Mouse (Mus musculus): ENCODE data around the gene Dlgap4.

Dlgap4 gene

GRCm38 (mm10) chr2:156617536-156617935 is 4.0 kb downstream of the Dlgap4 start:
- DNase-seq (ENCODE audit: low read depth, low spot score): peak; percentile 37

- no peak for DNase-seq (ENCODE audit: low read depth, low spot score)
Measured at GRCm38 (mm10) chr2:156620874-156621273, 7.4 kb downstream of the Dlgap4 start.

DNA sequence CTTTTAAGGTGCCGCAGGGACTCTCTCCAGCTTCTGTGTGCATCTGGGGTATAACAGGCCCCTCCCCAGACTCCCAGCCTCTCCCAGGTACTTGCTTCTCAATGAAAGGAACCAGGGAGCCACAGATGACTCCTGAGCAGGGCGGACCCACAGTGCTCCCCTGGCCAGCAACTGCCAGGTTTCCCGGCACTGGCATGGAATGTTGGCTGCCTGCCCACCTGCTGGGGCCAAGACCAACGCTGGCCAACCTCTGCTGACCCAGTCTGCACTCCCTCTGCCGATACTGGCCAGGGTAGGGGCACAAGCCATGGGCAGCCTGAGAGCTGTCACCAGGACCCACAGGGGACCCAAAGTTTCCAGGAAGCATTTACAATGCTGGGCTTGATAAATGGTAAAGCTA is 7.9 kb downstream of the Dlgap4 start:
- peak; percentile 10 for DNase-seq (ENCODE audit: low read depth, low spot score)

DNA sequence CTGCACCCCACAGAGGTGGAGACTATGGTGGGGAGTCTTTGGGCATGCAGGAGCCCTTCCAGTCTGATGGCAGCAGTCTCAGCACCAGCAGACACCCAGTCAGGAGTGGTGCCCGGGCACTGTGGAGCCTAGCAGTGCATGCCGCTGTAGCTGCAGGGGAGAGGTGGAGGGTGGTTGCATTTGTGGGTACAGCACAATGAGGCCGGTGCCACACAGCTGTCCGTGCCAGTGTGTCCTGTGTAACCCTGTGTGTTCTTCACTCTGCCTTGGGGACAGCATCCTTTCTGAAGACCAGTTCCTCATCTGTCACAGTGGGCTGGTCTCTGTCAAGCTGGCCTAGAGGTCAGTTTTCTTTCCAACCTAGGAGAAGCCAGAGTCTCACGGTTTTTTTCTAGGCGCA is 8.7 kb downstream of the Dlgap4 start:
- DNase-seq (ENCODE audit: low read depth, low spot score): no peak

DNA sequence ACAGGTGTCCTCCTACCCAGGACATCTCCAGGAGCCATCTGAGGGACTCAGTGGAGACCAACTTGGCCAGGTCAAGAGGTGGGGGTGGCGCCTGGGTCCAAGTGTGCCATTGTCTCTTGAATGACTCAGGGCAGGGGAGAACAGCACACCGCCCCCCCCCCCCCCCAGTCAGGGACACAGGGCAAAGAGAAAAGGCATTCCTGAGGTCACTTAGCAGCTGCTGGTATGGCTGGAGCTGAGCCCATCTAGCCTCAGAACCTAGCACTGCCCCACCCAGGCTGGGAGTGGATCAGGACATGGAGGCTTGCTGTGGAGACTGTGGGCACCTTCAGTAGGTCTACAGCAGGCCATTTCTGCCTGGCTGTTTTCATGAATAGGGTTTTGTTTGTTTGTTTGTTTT is 9.7 kb downstream of the Dlgap4 start:
- DNase-seq (ENCODE audit: low read depth, low spot score): no peak

DNA sequence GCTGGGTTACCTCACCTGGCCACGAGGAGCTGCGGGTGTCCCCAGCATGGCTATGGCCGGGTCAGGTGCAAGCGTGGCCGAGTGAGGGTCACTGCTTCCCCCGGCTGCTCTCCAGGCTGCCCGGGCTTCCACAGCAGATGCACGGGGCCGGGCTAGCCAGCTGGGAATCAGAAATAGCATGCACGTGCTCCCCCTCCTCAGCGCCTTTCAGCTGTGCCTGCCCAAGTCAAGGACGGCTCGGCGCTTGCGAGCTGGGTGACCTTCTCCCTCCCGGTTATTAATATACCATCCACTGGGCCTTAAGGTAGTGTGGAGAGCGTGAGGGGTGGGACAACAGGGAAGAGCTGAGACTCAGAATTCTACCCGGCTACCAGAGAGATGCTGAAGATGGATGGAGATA is 11.8 kb downstream of the Dlgap4 start:
- no peak for DNase-seq (ENCODE audit: low read depth, low spot score)

DNA sequence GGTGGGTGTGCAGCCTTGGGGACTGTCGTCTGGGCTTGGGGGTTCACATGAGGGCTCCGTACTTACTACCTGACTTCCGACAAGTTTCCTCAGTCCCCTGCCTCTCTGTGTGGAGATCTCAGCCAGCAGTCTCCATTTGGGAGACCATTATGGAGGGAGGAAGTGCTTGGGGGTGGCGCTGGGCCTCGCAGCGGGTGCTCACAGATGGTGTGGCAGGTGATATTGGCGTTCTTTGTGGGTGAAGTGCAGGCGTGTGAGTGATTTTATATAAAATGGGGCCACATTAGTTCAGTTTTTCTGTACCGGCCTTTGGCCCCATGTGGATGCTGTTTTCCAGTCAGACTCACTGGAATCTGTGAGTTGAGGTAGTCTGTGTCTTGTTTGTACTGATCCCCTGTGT is 12.6 kb downstream of the Dlgap4 start:
- no peak for DNase-seq (ENCODE audit: low read depth, low spot score)

- DNase-seq (ENCODE audit: low read depth, low spot score): peak; percentile 15
Measured at GRCm38 (mm10) chr2:156626544-156626943, 13.0 kb downstream of the Dlgap4 start.

DNA sequence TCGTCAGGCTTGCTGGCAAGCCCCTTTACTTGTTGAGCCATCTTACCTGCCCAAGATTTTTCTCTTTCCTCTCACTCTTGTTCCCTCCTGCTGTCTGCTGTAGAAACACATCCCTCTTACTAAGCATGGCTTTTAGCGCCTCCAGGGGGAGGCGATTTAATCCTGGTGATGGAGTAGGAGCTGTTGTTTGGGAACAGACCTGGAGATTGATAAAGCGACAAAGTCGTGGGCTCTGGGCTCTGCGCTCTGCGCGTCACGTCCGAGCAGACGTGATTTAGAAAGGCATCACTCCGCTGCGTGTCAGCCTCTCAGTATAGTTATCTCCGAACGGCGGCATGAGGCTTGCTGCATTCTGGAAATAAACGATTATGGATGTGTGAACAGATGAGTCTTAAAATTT is 14.4 kb downstream of the Dlgap4 start:
- no peak for DNase-seq (ENCODE audit: low read depth, low spot score)

DNA sequence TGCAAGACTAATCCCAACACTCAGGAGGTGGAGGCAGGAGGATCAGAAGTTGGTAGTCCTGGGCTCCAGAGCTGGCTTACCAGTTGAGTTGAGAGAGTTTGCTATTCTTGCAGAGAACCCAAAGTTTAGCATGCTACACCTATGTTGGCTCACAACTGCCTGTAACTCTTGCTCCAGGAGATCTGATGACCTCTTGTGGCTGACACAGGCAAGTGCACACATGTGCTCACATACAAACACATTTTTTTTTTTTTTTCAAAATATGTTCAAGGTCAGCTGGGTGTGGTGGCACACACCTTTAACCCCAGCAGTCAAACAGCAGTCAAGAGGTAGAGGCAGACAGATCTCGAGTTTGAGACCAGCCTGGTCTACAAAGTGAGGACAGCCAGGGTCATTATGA is 16.8 kb downstream of the Dlgap4 start:
- DNase-seq (ENCODE audit: low read depth, low spot score): no peak

DNA sequence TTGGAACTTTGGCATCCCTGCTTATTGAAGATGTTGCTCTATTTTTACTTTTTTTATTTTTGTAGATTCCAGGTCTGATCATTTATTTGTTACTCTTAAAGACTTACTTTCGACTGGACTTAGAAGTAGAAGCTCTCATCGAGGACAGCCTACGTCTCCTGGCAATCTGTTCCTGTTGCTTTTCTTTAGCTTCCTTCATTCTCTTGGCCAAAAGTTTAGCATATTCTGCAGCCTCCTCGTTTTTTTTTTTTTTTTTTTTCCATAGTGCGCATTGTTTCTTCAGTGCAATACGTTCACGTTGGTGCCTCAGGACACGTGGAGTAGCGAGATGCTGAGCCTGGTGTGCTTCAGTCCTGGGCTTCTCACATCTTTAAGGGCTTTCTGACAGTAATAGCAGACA is 19.2 kb downstream of the Dlgap4 start:
- DNase-seq (ENCODE audit: low read depth, low spot score): no peak

DNA sequence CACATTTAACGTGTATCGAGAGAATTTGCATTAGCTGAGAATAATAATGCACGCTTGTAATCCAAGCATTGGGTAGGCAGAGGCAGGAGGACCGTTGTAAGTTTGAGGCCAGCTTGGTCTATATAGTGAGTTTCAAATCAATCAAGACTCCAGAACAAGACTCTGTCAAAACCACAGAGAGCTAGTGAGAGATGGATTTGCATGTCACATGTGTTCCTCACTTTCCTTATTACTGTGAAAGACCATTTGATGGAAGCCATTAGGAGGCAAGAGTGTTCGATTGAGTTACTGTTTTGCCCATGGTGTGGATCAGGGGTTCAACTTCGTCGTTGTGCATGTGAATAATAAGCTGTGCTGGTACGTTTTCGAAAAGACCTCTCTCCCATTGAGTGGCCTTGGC is 21.6 kb downstream of the Dlgap4 start:
- DNase-seq (ENCODE audit: low read depth, low spot score): no peak

DNA sequence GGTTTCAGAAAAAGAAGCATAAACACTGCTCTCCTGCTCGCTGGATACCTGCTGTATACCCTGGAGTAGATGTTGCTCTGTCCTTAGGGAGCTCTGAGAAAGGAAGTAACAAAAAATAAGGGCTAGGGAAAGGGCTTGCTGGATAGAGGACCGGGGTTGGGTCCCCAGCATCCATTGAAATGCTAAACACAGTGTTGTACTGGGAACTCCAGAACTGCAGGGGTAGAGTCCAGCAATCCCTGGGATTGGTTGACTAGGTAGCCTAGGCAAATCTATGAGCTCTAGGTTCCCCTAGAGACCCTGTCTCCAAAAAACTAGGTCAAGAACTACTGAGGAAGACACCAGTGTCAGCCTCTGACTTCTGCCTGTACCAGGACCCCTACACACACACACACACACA is 27.6 kb downstream of the Dlgap4 start:
- no peak for DNase-seq (ENCODE audit: low read depth, low spot score)

GRCm38 (mm10) chr2:156642931-156643330 is 29.4 kb downstream of the Dlgap4 start:
- no peak for DNase-seq (ENCODE audit: low read depth, low spot score)

GRCm38 (mm10) chr2:156643406-156643805 is 29.9 kb downstream of the Dlgap4 start:
- no peak for DNase-seq (ENCODE audit: low read depth, low spot score)

- DNase-seq (ENCODE audit: low read depth, low spot score): no peak
Measured at GRCm38 (mm10) chr2:156645145-156645544, 31.6 kb downstream of the Dlgap4 start.

DNA sequence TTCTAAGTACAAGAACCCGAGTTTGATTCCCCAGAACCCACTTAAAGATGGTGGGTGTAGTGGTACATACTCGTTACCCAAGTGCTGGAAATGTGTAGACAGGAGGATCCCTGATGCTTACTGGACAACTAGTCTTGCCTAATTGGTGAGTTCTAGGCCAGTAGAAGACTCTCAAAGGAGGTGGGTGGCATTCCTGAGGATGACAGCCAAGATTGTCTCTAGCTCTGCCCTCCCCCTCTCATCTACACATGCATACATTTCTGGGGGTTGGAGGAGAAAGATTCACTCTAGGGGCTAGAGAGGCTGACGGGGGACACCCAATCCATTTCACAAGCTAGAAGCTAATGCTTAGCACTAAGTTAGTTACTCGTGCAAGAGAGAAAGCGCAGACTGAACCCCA is 33.4 kb downstream of the Dlgap4 start:
- DNase-seq (ENCODE audit: low read depth, low spot score): no peak

- DNase-seq (ENCODE audit: low read depth, low spot score): no peak
Measured at GRCm38 (mm10) chr2:156648042-156648441, 34.5 kb downstream of the Dlgap4 start.

DNA sequence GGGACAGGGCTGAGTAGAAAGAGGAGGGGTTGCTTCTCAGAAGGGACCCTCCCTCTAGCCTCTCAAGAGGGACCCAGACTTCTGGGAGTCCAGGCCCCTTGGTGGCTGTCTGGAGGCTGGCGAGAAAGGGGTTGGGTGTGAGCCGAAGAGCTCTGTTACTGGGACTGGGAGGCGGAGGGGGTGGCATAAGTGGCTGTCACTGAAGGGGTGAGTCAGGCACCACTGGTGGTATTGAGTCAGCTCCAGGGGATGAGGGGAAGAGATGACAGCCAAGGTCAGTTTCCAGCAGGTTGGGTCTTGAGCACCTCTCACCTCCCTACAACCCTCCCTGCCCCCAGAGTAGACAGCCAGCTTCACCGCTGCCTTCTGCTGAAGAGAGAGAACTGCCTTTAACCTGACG is 35.9 kb downstream of the Dlgap4 start:
- no peak for DNase-seq (ENCODE audit: low read depth, low spot score)

DNA sequence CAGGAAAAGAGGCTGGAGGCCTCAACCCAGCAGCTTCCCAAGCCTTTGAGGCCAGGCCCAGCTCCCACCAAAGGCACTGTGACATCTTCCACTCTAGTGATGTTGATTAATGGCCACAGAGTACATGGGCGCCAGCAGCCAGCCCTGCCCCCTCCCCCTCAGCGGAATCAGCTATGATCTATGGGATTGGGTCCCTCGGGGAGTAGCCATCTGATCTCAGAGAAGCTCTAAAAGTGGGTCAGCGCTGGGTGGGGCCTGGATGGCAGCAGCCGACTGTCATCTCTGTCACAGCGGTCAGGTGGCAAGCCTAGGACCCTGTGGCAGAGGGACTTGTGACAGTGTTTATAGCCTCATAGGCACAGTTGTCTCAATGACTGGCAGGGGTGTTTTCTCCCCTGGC is 37.5 kb downstream of the Dlgap4 start:
- DNase-seq (ENCODE audit: low read depth, low spot score): no peak

DNA sequence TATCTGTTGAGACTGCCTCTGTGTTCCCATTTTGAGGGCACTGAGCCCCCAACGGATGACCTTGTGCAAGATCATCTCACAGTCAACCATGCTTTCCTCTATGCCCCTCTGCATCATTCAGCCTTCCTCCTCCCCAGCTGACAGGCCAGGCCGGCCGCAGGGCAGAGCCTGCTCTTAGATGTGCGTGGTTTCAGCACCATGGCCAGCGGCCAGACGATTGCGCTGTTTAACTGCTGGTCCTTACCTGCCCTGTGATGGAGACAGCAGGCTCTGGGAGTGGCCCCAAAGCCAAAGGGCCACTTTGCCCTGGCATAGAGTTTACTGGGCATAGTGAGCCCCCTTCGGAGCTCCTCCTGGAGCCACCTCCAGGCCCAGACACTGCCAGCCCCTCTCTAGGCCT is 39.3 kb downstream of the Dlgap4 start:
- peak; percentile 10 for DNase-seq (ENCODE audit: low read depth, low spot score)

DNA sequence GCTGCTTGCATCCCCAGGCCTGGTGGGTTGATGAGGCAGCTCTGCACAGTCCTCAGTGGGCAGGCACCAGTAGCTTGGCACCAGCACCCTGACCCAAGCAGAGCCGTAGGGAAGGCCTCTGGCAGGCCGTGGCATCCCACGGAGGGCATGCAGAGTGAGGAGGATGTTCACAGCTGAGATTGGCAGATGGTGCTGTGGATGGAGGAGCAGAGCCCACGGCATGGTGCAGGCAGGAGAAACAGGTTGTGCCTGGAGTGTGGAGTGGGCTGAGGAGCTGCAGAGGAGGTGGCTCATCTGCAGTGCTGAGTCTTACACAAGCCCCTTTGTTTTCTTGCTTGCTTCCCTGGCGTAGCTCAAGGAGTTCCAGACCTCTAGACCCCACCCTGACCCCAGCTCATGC is 40.6 kb downstream of the Dlgap4 start:
- DNase-seq (ENCODE audit: low read depth, low spot score): no peak

GRCm38 (mm10) chr2:156655626-156656025 is 42.1 kb downstream of the Dlgap4 start:
- no peak for DNase-seq (ENCODE audit: low read depth, low spot score)

DNA sequence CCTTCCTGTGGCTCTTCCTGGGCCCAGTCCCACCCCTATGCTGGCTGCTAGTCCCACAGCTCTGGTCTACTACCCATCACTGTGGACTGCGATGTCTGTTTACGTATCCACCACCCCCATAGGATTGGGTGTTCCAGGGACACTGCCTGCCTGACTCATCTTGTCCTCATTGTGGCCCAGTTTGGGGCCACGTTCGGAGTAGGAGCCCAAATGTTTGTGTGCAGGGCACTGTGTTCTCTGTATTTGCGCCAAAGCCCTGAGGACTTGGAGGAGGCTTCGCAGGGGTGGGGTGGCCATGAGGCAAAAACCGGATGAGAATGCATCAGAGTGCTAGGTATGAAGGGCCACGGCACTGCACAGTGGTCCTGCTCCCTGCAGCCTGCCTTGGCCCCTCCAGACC is 44.0 kb downstream of the Dlgap4 start:
- DNase-seq (ENCODE audit: low read depth, low spot score): peak; percentile 8

- no peak for DNase-seq (ENCODE audit: low read depth, low spot score)
Measured at GRCm38 (mm10) chr2:156658221-156658620, 44.7 kb downstream of the Dlgap4 start.
